Mouse (Mus musculus) neural tube, embryonic 15.5 days (tissue): ENCODE measurements around the gene Tnfsf13. TPM values are rescaled to one million over a fixed set of nuclear protein-coding genes. Genes with fewer than 3 reads are reported as not detected.

ENCODE experiments used
- ATAC-seq: fragments of 200-750 bp; cut with Nextera tagmentation; 2 replicates; pipeline ENCODE4 v1.8.0; 2017; ENCODE audit warnings: mild to moderate bottlenecking, moderate TSS enrichment, moderate library complexity; ENCODE audit not compliant: low FRiP score
- H3K27ac ChIP-seq: fragments of 300-500 bp; sonication (generic); replicated peaks from 2 replicates; pipeline ENCODE4 v1.5.1; 2015; ENCODE audit warnings: mild to moderate bottlenecking, inconsistent platforms
- H3K27me3 ChIP-seq: fragments of 300-500 bp; sonication (generic); replicated peaks from 2 replicates; pipeline ENCODE4 v1.6.1; 2015; ENCODE audit warnings: inconsistent platforms
- H3K36me3 ChIP-seq: fragments of 300-500 bp; sonication (generic); 2 replicates; pipeline ENCODE4 v1.6.1; 2015; ENCODE audit warnings: inconsistent platforms
- H3K4me1 ChIP-seq: fragments of 300-500 bp; sonication (generic); 2 replicates; pipeline ENCODE4 v1.6.1; 2015; ENCODE audit warnings: inconsistent platforms
- H3K4me2 ChIP-seq: fragments of 300-500 bp; sonication (generic); 2 replicates; pipeline ENCODE4 v1.6.1; 2015; ENCODE audit warnings: inconsistent platforms, mild to moderate bottlenecking, moderate library complexity
- H3K4me3 ChIP-seq: fragments of 300-500 bp; sonication (generic); replicated peaks from 2 replicates; pipeline ENCODE4 v1.5.1; 2015; ENCODE audit warnings: mild to moderate bottlenecking, inconsistent platforms
- H3K9ac ChIP-seq: fragments of 300-500 bp; sonication (generic); replicated peaks from 2 replicates; pipeline ENCODE4 v1.6.1; 2015; ENCODE audit warnings: mild to moderate bottlenecking, inconsistent platforms
- H3K9me3 ChIP-seq: fragments of 300-500 bp; sonication (generic); replicated peaks from 2 replicates; pipeline ENCODE4 v1.6.1; 2016; ENCODE audit warnings: inconsistent platforms
- WGBS: fragments of 180-500 bp; shearing (Covaris S2); methylation state at CpG from one replicate; pipeline ENCODE4 v1.1.7; 2015; ENCODE audit warnings: mixed read lengths; 5-methylcytosine and 5-hydroxymethylcytosine counted together
- polyA plus RNA-seq: library from polyadenylated mRNA; unstranded; fragments of >200 nt; fragmentation: Nextera tagmentation; extraction: Ambion mirVana; gene quantifications from 2 replicates; pipeline ENCODE4 v1.2.1, GENCODE M21; 2015

The Tnfsf13 gene
- polyA plus RNA-seq, 1 experiment from 2014 or later = 0.19 TPM

DNA sequence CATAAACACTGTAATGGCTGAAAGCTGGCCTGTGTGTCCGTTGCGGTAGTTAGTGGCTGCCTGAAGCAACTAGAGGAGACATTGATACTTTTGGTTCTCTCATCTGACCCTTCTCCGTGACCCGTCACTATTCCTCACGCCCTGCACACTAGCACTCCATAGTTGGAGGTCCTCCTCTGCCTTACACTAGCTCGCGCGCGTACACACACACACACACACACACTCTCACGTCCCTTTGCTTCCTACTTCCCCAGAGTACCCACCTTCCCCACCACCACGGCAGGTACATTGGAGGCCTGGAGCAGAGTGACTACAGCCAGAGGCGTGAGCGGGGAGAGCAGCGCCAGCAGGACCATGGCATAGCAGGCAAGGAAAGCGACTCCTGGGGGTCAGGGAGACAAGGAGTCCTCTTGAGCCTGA lies 28.1 kb downstream of the Tnfsf13 start:
- peaks cover 35% of the 10 kb centered on the region for H3K4me1 ChIP-seq
- H3K36me3 ChIP-seq = peaks cover 52% of the 10 kb centered on the region
- H3K4me3 ChIP-seq = no peak overlapping the region
- no peak for ATAC-seq
- no peak overlapping the region for H3K9ac ChIP-seq
- 87% methylated on average over 15 of the region's 15 CpGs for WGBS
- no peak overlapping the region for H3K4me2 ChIP-seq
- H3K27ac ChIP-seq = no peak overlapping the region
- no peaks in the 10 kb centered on the region for H3K9me3 ChIP-seq
- H3K27me3 ChIP-seq = no peaks in the 10 kb centered on the region

DNA sequence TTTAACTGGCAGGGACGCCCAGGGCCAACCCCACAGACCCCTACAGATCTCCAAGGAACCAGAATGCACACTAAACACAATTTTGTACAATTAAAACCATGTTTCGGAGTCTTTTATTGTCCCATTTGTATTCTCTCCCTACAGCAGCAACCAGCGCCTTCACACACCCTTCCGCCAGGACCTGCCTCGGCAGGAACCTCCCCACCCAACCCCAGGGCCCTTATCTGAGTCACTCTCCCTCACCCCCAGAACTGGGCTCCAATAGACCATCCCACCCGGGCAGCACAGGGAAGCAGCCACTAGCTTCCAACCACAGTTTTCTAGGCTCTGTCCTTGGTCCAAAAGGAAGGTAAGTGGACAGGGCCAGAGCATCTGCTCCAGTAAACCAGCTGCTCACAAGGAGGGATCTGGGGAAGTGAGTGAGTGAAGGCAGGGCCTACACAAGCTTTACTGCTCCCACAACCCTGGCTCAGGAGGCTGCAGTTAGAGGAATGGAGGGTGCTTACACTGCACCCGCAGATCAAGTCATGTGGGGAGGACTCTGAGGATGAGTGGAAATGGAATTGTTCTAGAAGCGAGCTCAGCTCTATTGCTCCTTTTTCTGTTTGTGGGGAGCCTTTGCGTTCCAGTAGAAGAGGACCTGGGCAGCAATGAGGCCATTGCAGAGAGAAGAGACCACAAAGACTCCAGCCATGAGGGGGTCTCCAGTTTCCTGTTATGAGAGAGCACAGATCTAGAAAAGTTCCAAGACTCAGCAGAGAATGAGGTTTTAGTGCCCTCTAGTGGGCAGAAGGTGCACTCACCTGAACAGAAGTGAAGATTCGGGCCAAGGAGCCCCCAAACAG lies 28.7 kb downstream of the Tnfsf13 start:
- H3K36me3 ChIP-seq = peaks cover 59% of the 10 kb centered on the region
- no peaks in the 10 kb centered on the region for H3K9me3 ChIP-seq
- H3K27ac ChIP-seq = no peak overlapping the region
- no peak for ATAC-seq
- peaks cover 34% of the 10 kb centered on the region for H3K4me1 ChIP-seq
- no peak overlapping the region for H3K4me2 ChIP-seq
- no peak overlapping the region for H3K9ac ChIP-seq
- no peak overlapping the region for H3K4me3 ChIP-seq
- WGBS = 81% methylated on average over 10 of the region's 10 CpGs
- no peaks in the 10 kb centered on the region for H3K27me3 ChIP-seq

DNA sequence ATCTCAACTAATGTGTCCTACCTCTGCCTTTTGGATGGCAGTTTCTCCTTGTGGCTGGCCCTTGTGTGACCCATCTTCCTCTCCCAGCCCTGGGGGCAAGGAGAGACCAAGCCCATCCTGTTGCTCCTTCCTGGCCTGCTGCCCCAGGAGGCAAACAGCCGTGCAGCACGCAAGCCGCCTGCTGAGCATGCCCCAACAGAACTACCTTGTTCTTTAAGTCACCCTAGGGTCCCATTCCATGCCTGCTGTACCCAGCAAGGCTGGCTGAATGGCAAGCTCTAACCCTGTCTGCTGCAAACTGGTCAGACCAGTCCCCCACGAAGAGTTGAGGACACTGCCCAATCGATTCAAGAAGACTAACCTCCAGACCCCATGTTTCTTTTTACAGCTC lies 29.5 kb downstream of the Tnfsf13 start:
- H3K4me3 ChIP-seq = no peak overlapping the region
- H3K27me3 ChIP-seq = no peaks in the 10 kb centered on the region
- no peaks in the 10 kb centered on the region for H3K9me3 ChIP-seq
- peaks cover 67% of the 10 kb centered on the region for H3K36me3 ChIP-seq
- WGBS = 71% methylated on average over 5 of the region's 5 CpGs
- no peak overlapping the region for H3K9ac ChIP-seq
- 0 out of 2 replicates have a peak overlapping the region, but pooled peaks have one; percentile 15 for H3K4me2 ChIP-seq
- H3K27ac ChIP-seq = no peak overlapping the region
- H3K4me1 ChIP-seq = peaks cover 26% of the 10 kb centered on the region
- no peak for ATAC-seq

DNA sequence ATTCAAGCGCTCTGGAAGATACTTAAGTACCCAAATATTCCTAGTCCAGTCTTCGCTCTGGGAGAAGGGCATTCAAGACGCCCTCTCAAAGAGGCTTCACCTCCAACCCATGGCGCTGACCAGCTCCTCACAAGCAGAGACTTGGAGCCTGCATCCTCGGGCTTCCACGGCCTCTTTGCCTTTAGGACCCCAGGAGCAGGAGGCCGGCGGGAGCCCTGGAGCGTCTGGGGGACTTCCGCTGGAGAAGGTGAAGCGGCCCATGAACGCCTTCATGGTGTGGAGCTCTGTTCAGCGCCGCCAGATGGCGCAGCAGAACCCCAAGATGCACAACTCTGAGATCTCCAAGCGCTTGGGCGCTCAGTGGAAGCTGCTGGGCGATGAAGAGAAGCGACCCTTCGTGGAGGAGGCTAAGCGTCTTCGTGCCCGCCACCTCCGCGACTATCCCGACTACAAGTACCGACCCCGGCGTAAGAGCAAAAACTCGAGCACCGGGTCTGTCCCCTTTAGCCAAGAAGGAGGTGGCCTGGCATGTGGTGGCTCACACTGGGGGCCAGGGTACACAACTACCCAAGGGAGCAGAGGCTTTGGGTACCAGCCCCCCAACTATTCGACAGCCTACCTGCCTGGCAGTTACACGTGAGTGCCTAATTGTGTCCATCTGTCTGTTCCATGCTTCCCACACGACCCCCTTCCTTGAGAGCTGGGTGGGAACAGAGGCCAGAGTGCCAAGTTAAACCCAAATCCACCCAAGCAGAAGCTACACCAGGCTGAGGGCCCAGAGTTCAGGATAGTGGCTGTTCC lies 30.1 kb downstream of the Tnfsf13 start, which contains the start of gene Sox15:
Gene Sox15, plus strand, starts transcription at position 51 of the 801 bp plus-strand sequence.
- Histone ChIP-seq H3K36me3 (peaks cover 73% of the 10 kb centered on the region), H3K27ac (peak within 1 kb of the TSS; percentile 48; the same call in 1 of the 2 replicates), H3K9me3 (no peaks in the 10 kb centered on the region), H3K4me3 (0 out of 2 replicates have a peak within 1 kb of the TSS, but pooled peaks have one; percentile 2), H3K4me1 (peaks cover 21% of the 10 kb centered on the region), H3K27me3 (no peaks in the 10 kb centered on the region), H3K9ac (no peak within 1 kb of the TSS; the same call in 1 of the 2 replicates), H3K4me2 (peak within 1 kb of the TSS; percentile 15; the same call in 1 of the 2 replicates)
- ATAC-seq = peak; percentile 63
- 22% methylated on average over 34 of the region's 34 CpGs for WGBS

GRCm38 (mm10) chr11:69654760-69655159 lies 30.8 kb downstream of the Tnfsf13 start:
- no peak overlapping the region for H3K4me3 ChIP-seq
- H3K9me3 ChIP-seq = no peaks in the 10 kb centered on the region
- 0 out of 2 replicates have a peak overlapping the region, but pooled peaks have one; percentile 4 for H3K27ac ChIP-seq
- H3K4me1 ChIP-seq = peaks cover 18% of the 10 kb centered on the region
- no peak for ATAC-seq
- peaks cover 80% of the 10 kb centered on the region for H3K36me3 ChIP-seq
- no peak overlapping the region for H3K9ac ChIP-seq
- no peaks in the 10 kb centered on the region for H3K27me3 ChIP-seq
- WGBS = 51% methylated on average over 9 of the region's 9 CpGs
- H3K4me2 ChIP-seq = no peak overlapping the region

GRCm38 (mm10) chr11:69653399-69653798 lies 32.2 kb downstream of the Tnfsf13 start:
- no peak overlapping the region for H3K27ac ChIP-seq
- H3K36me3 ChIP-seq = peaks cover 81% of the 10 kb centered on the region
- no peak for ATAC-seq

GRCm38 (mm10) chr11:69645860-69646259 lies 39.7 kb downstream of the Tnfsf13 start:
- H3K4me3 ChIP-seq = no peak overlapping the region
- H3K4me2 ChIP-seq = no peak overlapping the region
- H3K36me3 ChIP-seq = peaks cover 95% of the 10 kb centered on the region
- no peaks in the 10 kb centered on the region for H3K9me3 ChIP-seq
- H3K4me1 ChIP-seq = no peaks in the 10 kb centered on the region
- 94% methylated on average over 5 of the region's 5 CpGs for WGBS
- ATAC-seq = no peak
- no peaks in the 10 kb centered on the region for H3K27me3 ChIP-seq
- no peak overlapping the region for H3K9ac ChIP-seq
- H3K27ac ChIP-seq = no peak overlapping the region

More at GRCm38 (mm10) chr11:69653399-69653798, 32.2 kb downstream of the Tnfsf13 start:
- H3K9me3 ChIP-seq = no peaks in the 10 kb centered on the region
- peaks cover 18% of the 10 kb centered on the region for H3K4me1 ChIP-seq
- H3K27me3 ChIP-seq = no peaks in the 10 kb centered on the region
- H3K9ac ChIP-seq = no peak overlapping the region
- no peak overlapping the region for H3K4me2 ChIP-seq
- 70% methylated on average over 5 of the region's 5 CpGs for WGBS
- H3K4me3 ChIP-seq = no peak overlapping the region

DNA sequence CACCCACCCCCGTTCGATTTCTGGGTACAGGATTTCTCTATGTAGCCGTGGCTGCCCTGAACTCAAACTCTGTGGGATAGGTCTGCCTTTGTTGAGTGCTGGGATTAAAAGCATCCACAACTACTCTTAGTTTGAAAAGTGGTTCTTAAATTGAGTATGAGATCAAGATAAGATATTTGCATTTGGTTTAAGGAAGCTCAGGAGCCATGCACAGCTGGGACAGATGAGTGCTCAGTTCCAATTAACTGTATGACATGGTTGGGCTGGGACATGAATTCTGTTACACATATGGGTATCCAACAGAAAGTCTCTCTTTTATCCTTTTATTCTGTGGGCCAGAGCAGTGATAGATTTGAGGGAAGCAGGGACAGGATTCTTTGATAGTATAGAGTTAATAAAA lies 50.1 kb downstream of the Tnfsf13 start:
- Histone ChIP-seq H3K4me2 (peak overlapping the region; percentile 76), H3K27me3 (no peaks in the 10 kb centered on the region), H3K9ac (no peak overlapping the region), H3K4me3 (no peak overlapping the region), H3K9me3 (no peaks in the 10 kb centered on the region), H3K4me1 (peaks cover 32% of the 10 kb centered on the region), H3K36me3 (peaks cover 11% of the 10 kb centered on the region), H3K27ac (no peak overlapping the region)
- 93% methylated on average over 3 of the region's 3 CpGs for WGBS
- ATAC-seq = no peak

GRCm38 (mm10) chr11:69633128-69633866 lies 52.3 kb downstream of the Tnfsf13 start:
- Histone ChIP-seq H3K4me2 (peak overlapping the region; percentile 76), H3K9me3 (no peaks in the 10 kb centered on the region), H3K36me3 (no peaks in the 10 kb centered on the region), H3K27ac (peak overlapping the region; percentile 96), H3K4me1 (peaks cover 34% of the 10 kb centered on the region), H3K9ac (peak overlapping the region; percentile 97), H3K27me3 (no peaks in the 10 kb centered on the region), H3K4me3 (peak overlapping the region; percentile 88)
- peak; percentile 45 for ATAC-seq
- under 1% methylated on average over 30 of the region's 50 CpGs for WGBS
